Mouse (Mus musculus) heart, embryonic 15.5 days (tissue): ENCODE data around the gene Hacd4. TPM values are rescaled to one million over a fixed set of nuclear protein-coding genes. Genes with fewer than 3 reads are reported as not detected.

Experiments
- ATAC-seq: fragments of 200-750 bp; cut with Nextera tagmentation; replicated peaks from 2 replicates; pipeline ENCODE4 v1.8.0; 2017; ENCODE audit warnings: low read depth, moderate TSS enrichment; ENCODE audit not compliant: insufficient number of reproducible peaks, insufficient read depth, low FRiP score
- H3K27ac ChIP-seq: fragments of 300-500 bp; sonication (generic); 2 replicates; pipeline ENCODE4 v1.5.1; 2015; ENCODE audit warnings: mild to moderate bottlenecking, inconsistent platforms
- H3K27me3 ChIP-seq: fragments of 300-500 bp; sonication (generic); 2 replicates; pipeline ENCODE4 v1.6.1; 2015; ENCODE audit warnings: inconsistent platforms
- H3K36me3 ChIP-seq: fragments of 300-500 bp; sonication (generic); 2 replicates; pipeline ENCODE4 v1.6.1; 2015; ENCODE audit warnings: mild to moderate bottlenecking, inconsistent platforms
- H3K4me1 ChIP-seq: fragments of 300-500 bp; sonication (generic); replicated peaks from 2 replicates; pipeline ENCODE4 v1.6.1; 2015; ENCODE audit warnings: inconsistent platforms
- H3K4me2 ChIP-seq: fragments of 300-500 bp; sonication (generic); 2 replicates; pipeline ENCODE4 v1.6.1; 2015; ENCODE audit warnings: inconsistent platforms, mild to moderate bottlenecking, moderate library complexity
- H3K4me3 ChIP-seq: fragments of 300-500 bp; sonication (generic); 2 replicates; pipeline ENCODE4 v1.5.1; 2015; ENCODE audit warnings: mild to moderate bottlenecking, inconsistent platforms
- H3K9ac ChIP-seq: fragments of 300-500 bp; sonication (generic); 2 replicates; pipeline ENCODE4 v1.6.1; 2015; ENCODE audit warnings: mild to moderate bottlenecking, inconsistent platforms
- H3K9me3 ChIP-seq: fragments of 300-500 bp; sonication (generic); replicated peaks from 2 replicates; pipeline ENCODE4 v1.6.1; 2016; ENCODE audit warnings: inconsistent platforms
- WGBS: fragments of 180-500 bp; shearing (Covaris S2); methylation state at CpG from one replicate; pipeline ENCODE4 v1.1.7; 2015; ENCODE audit warnings: mixed read lengths; 5-methylcytosine and 5-hydroxymethylcytosine counted together
- polyA plus RNA-seq: library from polyadenylated mRNA; unstranded; fragments of >200 nt; fragmentation: Nextera tagmentation; extraction: Ambion mirVana; gene quantifications from 2 replicates; pipeline ENCODE4 v1.2.1, GENCODE M21; 2015

Hacd4 gene
- polyA plus RNA-seq, 1 experiment from 2014 or later: 7.9 TPM

- Histone ChIP-seq H3K36me3 (no peaks in the 10 kb centered on the region), H3K4me2 (no peak overlapping the region), H3K27ac (no peak overlapping the region), H3K9ac (no peak overlapping the region), H3K4me1 (peaks cover 6% of the 10 kb centered on the region; the same call in 1 of the 2 replicates), H3K27me3 (no peaks in the 10 kb centered on the region), H3K9me3 (no peaks in the 10 kb centered on the region), H3K4me3 (no peak overlapping the region)
- 57% methylated on average over 2 of the region's 2 CpGs for WGBS
- ATAC-seq: no peak
These were observed 22.6 kb upstream of the Hacd4 start for GRCm38 (mm10) chr4:88461315-88461714.

- Histone ChIP-seq H3K4me3 (no peak overlapping the region), H3K27me3 (no peaks in the 10 kb centered on the region), H3K27ac (no peak overlapping the region), H3K9ac (no peak overlapping the region), H3K9me3 (no peaks in the 10 kb centered on the region), H3K36me3 (no peaks in the 10 kb centered on the region), H3K4me1 (peaks cover 6% of the 10 kb centered on the region; the same call in 1 of the 2 replicates), H3K4me2 (no peak overlapping the region)
- ATAC-seq: no peak
- 67% methylated on average over 2 of the region's 2 CpGs for WGBS
These were observed 19.9 kb upstream of the Hacd4 start for GRCm38 (mm10) chr4:88458673-88459072.

- Histone ChIP-seq H3K27me3 (no peaks in the 10 kb centered on the region), H3K4me2 (no peak overlapping the region), H3K4me3 (no peak overlapping the region), H3K9me3 (no peaks in the 10 kb centered on the region), H3K27ac (no peak overlapping the region), H3K9ac (no peak overlapping the region), H3K4me1 (0 out of 2 replicates have a peak, but pooled peaks cover 3% of the 10 kb centered on the region), H3K36me3 (no peaks in the 10 kb centered on the region)
- no peak for ATAC-seq
- WGBS: 89% methylated on average over 1 of the region's 1 CpGs
These were observed 19.4 kb upstream of the Hacd4 start for GRCm38 (mm10) chr4:88458093-88458492.

GRCm38 (mm10) chr4:88450087-88450765 is 11.5 kb upstream of the Hacd4 start:
- Histone ChIP-seq H3K9me3 (no peaks in the 10 kb centered on the region), H3K27me3 (no peaks in the 10 kb centered on the region), H3K4me3 (no peak overlapping the region), H3K4me2 (no peak overlapping the region), H3K4me1 (no peaks in the 10 kb centered on the region), H3K9ac (no peak overlapping the region), H3K36me3 (no peaks in the 10 kb centered on the region), H3K27ac (no peak overlapping the region)
- ATAC-seq: no peak
- WGBS: 83% methylated on average over 1 of the region's 1 CpGs

GRCm38 (mm10) chr4:88448976-88449375 is 10.2 kb upstream of the Hacd4 start:
- no peaks in the 10 kb centered on the region for H3K4me1 ChIP-seq
- H3K9ac ChIP-seq: no peak overlapping the region
- no peak overlapping the region for H3K4me3 ChIP-seq
- no peak overlapping the region for H3K27ac ChIP-seq
- H3K27me3 ChIP-seq: no peaks in the 10 kb centered on the region
- no peak overlapping the region for H3K4me2 ChIP-seq
- no peak for ATAC-seq
- 30% methylated on average over 2 of the region's 2 CpGs for WGBS
- no peaks in the 10 kb centered on the region for H3K36me3 ChIP-seq
- no peaks in the 10 kb centered on the region for H3K9me3 ChIP-seq

- no peak for ATAC-seq
- Histone ChIP-seq H3K27ac (no peak overlapping the region), H3K4me3 (no peak overlapping the region), H3K9ac (no peak overlapping the region), H3K27me3 (no peaks in the 10 kb centered on the region), H3K4me1 (peaks cover 17% of the 10 kb centered on the region), H3K36me3 (no peaks in the 10 kb centered on the region), H3K9me3 (no peaks in the 10 kb centered on the region), H3K4me2 (no peak overlapping the region)
- WGBS: 78% methylated on average over 7 of the region's 7 CpGs
These were observed 2.1 kb upstream of the Hacd4 start for GRCm38 (mm10) chr4:88440814-88441213.

GRCm38 (mm10) chr4:88439669-88440123 is 968 bp upstream of the Hacd4 start:
- no peak for ATAC-seq

GRCm38 (mm10) chr4:88438990-88439329 is 232 bp upstream of the Hacd4 start:
- no peaks in the 10 kb centered on the region for H3K36me3 ChIP-seq
- peak overlapping the region; percentile 53; the same call in 1 of the 2 replicates for H3K9ac ChIP-seq
- peak overlapping the region; percentile 73 for H3K4me2 ChIP-seq
- H3K27me3 ChIP-seq: no peaks in the 10 kb centered on the region
- peaks cover 17% of the 10 kb centered on the region for H3K4me1 ChIP-seq
- H3K4me3 ChIP-seq: peak overlapping the region; percentile 53
- WGBS: 12% methylated on average over 4 of the region's 4 CpGs
- no peaks in the 10 kb centered on the region for H3K9me3 ChIP-seq
- ATAC-seq: no peak
- no peak overlapping the region for H3K27ac ChIP-seq

More at GRCm38 (mm10) chr4:88439669-88440123, 968 bp upstream of the Hacd4 start:
- Histone ChIP-seq H3K4me1 (peaks cover 17% of the 10 kb centered on the region), H3K4me2 (no peak overlapping the region), H3K4me3 (no peak overlapping the region), H3K36me3 (no peaks in the 10 kb centered on the region), H3K27me3 (no peaks in the 10 kb centered on the region), H3K9me3 (no peaks in the 10 kb centered on the region), H3K9ac (no peak overlapping the region), H3K27ac (no peak overlapping the region)
- WGBS: 70% methylated on average over 6 of the region's 6 CpGs

- WGBS: 36% methylated on average over 2 of the region's 2 CpGs
- peaks cover 17% of the 10 kb centered on the region for H3K4me1 ChIP-seq
- ATAC-seq: no peak
- H3K4me2 ChIP-seq: peak overlapping the region; percentile 73
- H3K27me3 ChIP-seq: no peaks in the 10 kb centered on the region
- no peaks in the 10 kb centered on the region for H3K36me3 ChIP-seq
- H3K9me3 ChIP-seq: no peaks in the 10 kb centered on the region
- H3K4me3 ChIP-seq: no peak overlapping the region; the same call in 1 of the 2 replicates
- no peak overlapping the region for H3K9ac ChIP-seq
- H3K27ac ChIP-seq: no peak overlapping the region
These were observed 811 bp downstream of the Hacd4 start for GRCm38 (mm10) chr4:88437917-88438316.

GRCm38 (mm10) chr4:88437166-88437565 is 1.6 kb downstream of the Hacd4 start:
- H3K4me1 ChIP-seq: peaks cover 17% of the 10 kb centered on the region
- no peak overlapping the region for H3K27ac ChIP-seq
- H3K4me2 ChIP-seq: no peak overlapping the region
- H3K4me3 ChIP-seq: no peak overlapping the region
- no peak for ATAC-seq
- H3K9me3 ChIP-seq: no peaks in the 10 kb centered on the region
- H3K36me3 ChIP-seq: no peaks in the 10 kb centered on the region
- H3K9ac ChIP-seq: no peak overlapping the region
- no peaks in the 10 kb centered on the region for H3K27me3 ChIP-seq
- 75% methylated on average over 3 of the region's 3 CpGs for WGBS

- WGBS: 77% methylated on average over 6 of the region's 6 CpGs
- no peak overlapping the region for H3K9ac ChIP-seq
- H3K27ac ChIP-seq: no peak overlapping the region
- no peaks in the 10 kb centered on the region for H3K36me3 ChIP-seq
- no peak overlapping the region for H3K4me2 ChIP-seq
- no peaks in the 10 kb centered on the region for H3K27me3 ChIP-seq
- peaks cover 17% of the 10 kb centered on the region for H3K4me1 ChIP-seq
- H3K9me3 ChIP-seq: no peaks in the 10 kb centered on the region
- no peak overlapping the region for H3K4me3 ChIP-seq
- ATAC-seq: no peak
These were observed 2.0 kb downstream of the Hacd4 start for GRCm38 (mm10) chr4:88436593-88437165.
